Comparison of ENCODE assay signal across 8 mouse cellular contexts in the genomic region with DNA sequence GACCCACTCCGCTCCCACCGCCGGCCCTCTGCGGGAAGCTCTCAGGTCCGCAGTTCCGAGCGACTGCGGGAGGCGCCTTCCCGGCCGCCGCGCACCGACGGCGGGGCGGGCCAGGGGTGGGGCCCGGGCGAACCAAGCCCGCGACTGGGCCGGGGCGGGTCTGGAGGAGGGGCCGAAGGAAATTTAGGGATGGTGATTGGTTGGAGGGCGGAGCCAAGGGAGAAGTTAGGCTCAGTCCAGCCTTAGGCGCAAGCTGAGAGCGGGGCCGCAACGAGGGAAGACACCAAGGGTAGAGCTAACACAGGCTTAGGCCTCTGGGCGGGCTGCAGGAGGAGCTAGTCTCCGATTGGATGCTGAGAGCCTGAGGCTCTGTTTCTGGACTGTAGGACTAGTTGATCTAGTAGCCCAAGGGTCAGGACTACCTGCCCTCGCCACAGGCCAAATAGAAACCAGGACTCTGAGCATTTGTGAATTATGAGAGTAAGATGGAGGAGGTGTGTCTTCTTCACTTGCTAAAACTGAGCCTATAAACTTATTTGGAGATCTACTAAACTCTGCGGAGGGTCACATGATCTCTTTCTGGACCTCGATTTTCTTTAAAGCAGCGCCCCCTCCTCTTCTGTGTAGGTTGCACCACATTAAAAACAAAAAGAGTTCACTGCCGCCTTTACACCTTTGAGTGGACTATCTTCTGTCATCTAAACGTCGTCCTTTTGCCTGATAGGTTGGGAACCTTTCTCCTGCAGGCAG. TPM values are rescaled to one million over a fixed set of nuclear protein-coding genes. Genes with fewer than 3 reads are reported as not detected.
DNase-seq lines count a peak whose midpoint lies in the region; ATAC-seq and TF ChIP-seq lines count a peak whose summit lies in the region.

Gene Gnai2 (minus strand): TSS at position 89 of the 750 bp plus-strand sequence.

- H3K79me2 ChIP-seq in CH12.LX (replicated peaks; ENCODE audit: control insufficient read depth, extremely low read depth, insufficient read depth, poor library complexity, severe bottlenecking): peaks cover 43% of the 10 kb centered on the region

- peak within 1 kb of the TSS; percentile 93 for H3K9ac ChIP-seq in CH12.LX (ENCODE audit: insufficient read depth, low read depth)
- H3K9ac ChIP-seq in forebrain, embryonic 12.5 days: peak within 1 kb of the TSS; percentile 94
- peak within 1 kb of the TSS; percentile 89 for H3K9ac ChIP-seq in heart, postnatal 0 days (replicated peaks; ENCODE audit: low read depth, low read length)
- peak within 1 kb of the TSS; percentile 92 for H3K9ac ChIP-seq in liver, embryonic 16.5 days (ENCODE audit: low read depth, low read length)
- peak within 1 kb of the TSS; percentile 96 for H3K9ac ChIP-seq in neural tube, embryonic 13.5 days

- no peak for TF ChIP-seq RAD21 in CH12.LX (IDR thresholded peaks at IDR 0.05; ENCODE audit: low read depth, low read length)

- dilution Hi-C loops in CH12.LX (cut with MboI; ENCODE audit: extremely low pct_ligation_motif_present, extremely low pct_unique_long_range_greater_than_20kb, low sequenced_read_pairs): no loop called here

- no peaks in the 10 kb centered on the region for H3K27me3 ChIP-seq in CH12.LX (replicated peaks)
- no peaks in the 10 kb centered on the region for H3K27me3 ChIP-seq in forebrain, embryonic 12.5 days
- no peaks in the 10 kb centered on the region for H3K27me3 ChIP-seq in heart, postnatal 0 days (ENCODE audit: control insufficient read depth, insufficient read depth, low read length)
- no peaks in the 10 kb centered on the region for H3K27me3 ChIP-seq in liver, embryonic 16.5 days (ENCODE audit: control insufficient read depth, insufficient read depth, low read depth, low read length)
- H3K27me3 ChIP-seq in neural tube, embryonic 13.5 days: no peaks in the 10 kb centered on the region

- ATAC-seq in forebrain, embryonic 12.5 days (ENCODE audit: low FRiP score): peak; percentile 91
- peak; percentile 93 for ATAC-seq in heart, postnatal 0 days (ENCODE audit: insufficient read depth, low read depth)
- peak; percentile 94 for ATAC-seq in liver, embryonic 16.5 days (ENCODE audit: low read depth)
- ATAC-seq in neural tube, embryonic 13.5 days (ENCODE audit: low read depth): peak; percentile 87

- peaks cover 6 to 23% of the 10 kb centered on the region in 2 experiments for H3K36me3 ChIP-seq in CH12.LX (replicated peaks in 1 of 2; ENCODE audit: control insufficient read depth in 1 of 2, insufficient read depth in 1 of 2, low read length in 1 of 2)
- H3K36me3 ChIP-seq in forebrain, embryonic 12.5 days (replicated peaks): no peaks in the 10 kb centered on the region; the same call in 1 of the 2 replicates
- 0 out of 2 replicates have a peak, but pooled peaks cover 6% of the 10 kb centered on the region for H3K36me3 ChIP-seq in heart, postnatal 0 days (replicated peaks; ENCODE audit: control insufficient read depth, insufficient read depth, low read length)
- H3K36me3 ChIP-seq in liver, embryonic 16.5 days (ENCODE audit: control insufficient read depth, insufficient read depth): no peaks in the 10 kb centered on the region
- H3K36me3 ChIP-seq in neural tube, embryonic 13.5 days: no peaks in the 10 kb centered on the region

- WGBS in forebrain, embryonic 12.5 days: 3% methylated on average over 31 of the region's 38 CpGs
- 4% methylated on average over 38 of the region's 38 CpGs for WGBS in heart, postnatal 0 days
- WGBS in liver, embryonic 16.5 days (ENCODE audit: insufficient replicate concordance): 1% methylated on average over 38 of the region's 38 CpGs
- 3% methylated on average over 38 of the region's 38 CpGs for WGBS in neural tube, embryonic 13.5 days

- DNase-seq in CH12.LX (ENCODE audit: extremely low read depth): peak; percentile 98
- peak; percentile 97 for DNase-seq in c-Kit-positive CD71-positive TER-119-positive erythroid progenitor cells, embryonic 14.5 days (ENCODE audit: low spot score)
- DNase-seq in heart, postnatal 0 days (ENCODE audit: low spot score): peak; percentile 99
- DNase-seq in kidney, postnatal 4 days: peak; percentile 96 to 97
- DNase-seq in testis, postnatal 10 days (ENCODE audit: low spot score): peak; percentile 97

- in situ Hi-C loops in CH12.LX (cut with MboI; ENCODE audit: low pct_ligation_motif_present, low pct_unique_long_range_greater_than_20kb, low sequenced_read_pairs): no loop called here

- TF ChIP-seq CTCF in CH12.LX (conservative IDR thresholded peaks at IDR 0.05 in 1 of 2, IDR thresholded peaks at IDR 0.05 in 1 of 2; ENCODE audit: low read depth in 2 of 2, low read length in 2 of 2): peak in 1 of 2 experiments; percentile 36; a peak in 2 of 4 replicates
- TF ChIP-seq CTCF in heart, postnatal 0 days (IDR thresholded peaks at IDR 0.05; ENCODE audit: low read depth): no peak

- peak within 1 kb of the TSS; percentile 75 for H3K4me2 ChIP-seq in CH12.LX (ENCODE audit: insufficient read depth, low read depth, poor library complexity, severe bottlenecking)
- peak within 1 kb of the TSS; percentile 99 for H3K4me2 ChIP-seq in forebrain, embryonic 12.5 days
- H3K4me2 ChIP-seq in heart, postnatal 0 days (ENCODE audit: low read depth, low read length): peak within 1 kb of the TSS; percentile 80
- peak within 1 kb of the TSS; percentile 99 for H3K4me2 ChIP-seq in liver, embryonic 16.5 days (ENCODE audit: low read depth, low read length)
- H3K4me2 ChIP-seq in neural tube, embryonic 13.5 days: peak within 1 kb of the TSS; percentile 99

- H3K27ac ChIP-seq in CH12.LX (ENCODE audit: insufficient read depth, low read depth): peak within 1 kb of the TSS; percentile 70
- H3K27ac ChIP-seq in forebrain, embryonic 12.5 days: peak within 1 kb of the TSS; percentile 100
- H3K27ac ChIP-seq in heart, postnatal 0 days (ENCODE audit: low read depth): peak within 1 kb of the TSS; percentile 94
- H3K27ac ChIP-seq in liver, embryonic 16.5 days (ENCODE audit: low read length): peak within 1 kb of the TSS; percentile 92
- H3K27ac ChIP-seq in neural tube, embryonic 13.5 days (replicated peaks): peak within 1 kb of the TSS; percentile 98

- H3K4me1 ChIP-seq in CH12.LX (ENCODE audit: control insufficient read depth in 1 of 2, insufficient read depth in 2 of 2): peaks cover 16 to 43% of the 10 kb centered on the region in 2 experiments
- peaks cover 75% of the 10 kb centered on the region for H3K4me1 ChIP-seq in forebrain, embryonic 12.5 days
- peaks cover 19% of the 10 kb centered on the region for H3K4me1 ChIP-seq in heart, postnatal 0 days (ENCODE audit: control insufficient read depth, insufficient read depth)
- H3K4me1 ChIP-seq in liver, embryonic 16.5 days (ENCODE audit: control insufficient read depth, low read depth, low read length): peaks cover 44% of the 10 kb centered on the region
- H3K4me1 ChIP-seq in neural tube, embryonic 13.5 days (replicated peaks): peaks cover 67% of the 10 kb centered on the region

- no peaks in the 10 kb centered on the region for H3K9me3 ChIP-seq in CH12.LX (replicated peaks; ENCODE audit: low read length)
- H3K9me3 ChIP-seq in forebrain, embryonic 12.5 days: no peaks in the 10 kb centered on the region
- H3K9me3 ChIP-seq in heart, postnatal 0 days (replicated peaks; ENCODE audit: control insufficient read depth, low read length): no peaks in the 10 kb centered on the region
- no peaks in the 10 kb centered on the region for H3K9me3 ChIP-seq in liver, embryonic 16.5 days (replicated peaks; ENCODE audit: control insufficient read depth, low read length)
- no peaks in the 10 kb centered on the region for H3K9me3 ChIP-seq in neural tube, embryonic 13.5 days

- TF ChIP-seq EP300 in CH12.LX (IDR thresholded peaks at IDR 0.05; ENCODE audit: low read length): no peak
- no peak for TF ChIP-seq EP300 in heart, postnatal 0 days (IDR thresholded peaks at IDR 0.05; ENCODE audit: low read depth)

- peak within 1 kb of the TSS; percentile 88 to 97 (median 94) for H3K4me3 ChIP-seq in CH12.LX (replicated peaks in 1 of 3; ENCODE audit: low read depth in 2 of 3, low read length in 2 of 3, poor library complexity in 1 of 3)
- peak within 1 kb of the TSS; percentile 94 for H3K4me3 ChIP-seq in forebrain, embryonic 12.5 days (replicated peaks)
- peak within 1 kb of the TSS; percentile 85 for H3K4me3 ChIP-seq in heart, postnatal 0 days (ENCODE audit: low read depth, low read length)
- H3K4me3 ChIP-seq in liver, embryonic 16.5 days (ENCODE audit: low read depth, low read length): peak within 1 kb of the TSS; percentile 78
- H3K4me3 ChIP-seq in neural tube, embryonic 13.5 days: peak within 1 kb of the TSS; percentile 85

- peak; percentile 87 for TF ChIP-seq POLR2A in CH12.LX (IDR thresholded peaks at IDR 0.05; ENCODE audit: low read depth, low read length)

TF ChIP-seq in CH12.LX, 34 proteins besides CTCF, POLR2A, EP300 and RAD21 (continues in another document):
- TF ChIP-seq ZKSCAN1 (IDR thresholded peaks at IDR 0.05; ENCODE audit: borderline replicate concordance, low read depth, low read length) (no peak), POLR2AphosphoS2 (IDR thresholded peaks at IDR 0.05; ENCODE audit: low read depth, low read length) (no peak), ZC3H11A (IDR thresholded peaks at IDR 0.05; ENCODE audit: low read depth, low read length) (no peak), NRF1 (IDR thresholded peaks at IDR 0.05; ENCODE audit: low read depth, low read length) (no peak; the same call in 1 of the 2 replicates), MYC (IDR thresholded peaks at IDR 0.05; ENCODE audit: low read depth, low read length) (no peak), HCFC1 (IDR thresholded peaks at IDR 0.05; ENCODE audit: low read depth, low read length) (peak; percentile 48), CHD2 (IDR thresholded peaks at IDR 0.05; ENCODE audit: low read length) (no peak), ELF1 (IDR thresholded peaks at IDR 0.05; ENCODE audit: low read depth, low read length) (0 out of 2 replicates have a peak, but pooled peaks have one; percentile 24), CHD1 (IDR thresholded peaks at IDR 0.05; ENCODE audit: low read depth, low read length) (no peak), MAFK (IDR thresholded peaks at IDR 0.05; ENCODE audit: insufficient replicate concordance, low read length) (no peak), MXI1 (IDR thresholded peaks at IDR 0.05; ENCODE audit: low read depth, low read length) (peak; percentile 27; the same call in 1 of the 2 replicates), NELFE (IDR thresholded peaks at IDR 0.05; ENCODE audit: low read depth, low read length) (peak; percentile 79), GABPA (IDR thresholded peaks at IDR 0.05; ENCODE audit: insufficient replicate concordance, low read depth, low read length) (no peak)

RNA-seq across cellular contexts. Expression of gene Gnai2, which starts in this region (rescaled TPM):
- total RNA-seq in CH12.LX (2012; rRNA removed) (154 and 160 TPM in 2 replicates), CH12.LX (2014; rRNA removed) (86.2 and 98.2 TPM in 2 replicates)
- 262 and 286 TPM in 2 replicates for polyA plus RNA-seq in CH12.LX (2012; ENCODE audit: insufficient read length, low read depth)
- 570 and 587 TPM in 2 replicates for polyA plus RNA-seq in forebrain, embryonic 12.5 days (2016; fragmentation: Nextera tagmentation; extraction: Ambion mirVana)
- total RNA-seq in heart, postnatal 0 days (2014; rRNA removed; ENCODE audit: low replicate concordance): 472 and 473 TPM in 2 replicates
- 291 and 295 TPM in 2 replicates for polyA plus RNA-seq in heart, postnatal 0 days (2015; fragmentation: Nextera tagmentation; extraction: Ambion mirVana)
- polyA plus RNA-seq in liver, embryonic 16.5 days (2015; fragmentation: Nextera tagmentation; extraction: Ambion mirVana): 144 and 153 TPM in 2 replicates
- 350 and 384 TPM in 2 replicates for polyA plus RNA-seq in neural tube, embryonic 13.5 days (2015; fragmentation: Nextera tagmentation; extraction: Ambion mirVana)

Comparison
In these comparisons a context has a peak if more than half of its experiments do, and no peak if none do; other contexts are left out.
1. Peak in every context shown above with its lines: DNase-seq, ATAC-seq, H3K4me3 ChIP-seq and H3K27ac ChIP-seq.